18 mouse cellular contexts compared by ENCODE assay signal in the genomic region with DNA sequence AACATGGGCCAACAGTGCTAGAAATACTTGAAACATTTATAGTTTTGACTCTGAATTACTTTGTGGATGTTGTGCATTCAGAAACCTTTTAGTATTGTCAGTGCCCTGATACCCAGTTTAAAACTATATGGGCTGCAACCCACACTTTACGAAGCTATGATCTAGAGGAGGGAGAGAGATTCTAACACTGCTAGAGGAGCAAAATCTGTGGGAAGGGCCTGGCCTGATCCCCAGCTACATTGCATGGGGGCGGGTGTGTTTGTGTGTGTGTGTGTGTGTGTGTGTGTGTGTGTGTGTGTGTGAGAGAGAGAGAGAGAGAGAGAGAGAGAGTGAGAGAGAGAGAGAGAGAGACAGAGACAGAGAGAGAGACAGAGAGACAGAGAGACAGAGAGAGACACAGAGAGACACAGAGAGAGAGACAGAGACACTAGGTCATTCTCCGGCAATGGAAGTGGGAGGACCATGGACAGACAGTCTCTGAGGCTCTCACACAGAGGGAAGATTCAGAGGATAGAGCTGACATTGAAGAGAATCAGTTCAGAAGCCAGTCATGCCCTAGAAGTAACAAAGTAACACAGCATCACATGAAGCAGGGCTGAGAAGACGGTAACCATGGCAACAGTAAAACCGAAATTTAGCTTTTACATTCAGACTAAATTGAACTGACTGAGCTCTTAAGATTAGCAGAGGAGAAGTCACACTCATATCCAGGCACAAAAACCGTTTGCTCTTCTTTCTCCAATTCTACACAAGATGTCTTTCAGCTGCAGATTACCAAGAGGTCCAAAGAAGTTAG.
DNase-seq lines count a peak whose midpoint lies in the region; ATAC-seq lines count a peak whose summit lies in the region.
"Had no signal": no experiment of that assay in that cellular context is flagged by ENCODE, and none has a peak within 500 bp of the region (broad histone marks: within the 10 kb centered on the region; RNA-seq: fewer than 3 reads in every experiment).

No protein-coding gene starts in this region.

- no peaks in the 10 kb centered on the region for H3K27me3 ChIP-seq in forebrain, embryonic 15.5 days
- no peaks in the 10 kb centered on the region for H3K27me3 ChIP-seq in forebrain, embryonic 11.5 days (ENCODE audit: control insufficient read depth, insufficient read depth, low read length)
- H3K27me3 ChIP-seq: limb, embryonic 13.5 days; neural tube, embryonic 13.5 days; stomach, embryonic 15.5 days had no signal

- peak overlapping the region; percentile 60 for H3K27ac ChIP-seq in forebrain, embryonic 15.5 days (replicated peaks)
- no peak overlapping the region for H3K27ac ChIP-seq in forebrain, embryonic 11.5 days (ENCODE audit: low read depth, low read length)
- H3K27ac ChIP-seq: limb, embryonic 13.5 days; liver, embryonic 14.5 days; neural tube, embryonic 13.5 days; stomach, embryonic 15.5 days had no signal

- no peaks in the 10 kb centered on the region for H3K9me3 ChIP-seq in forebrain, embryonic 15.5 days
- H3K9me3 ChIP-seq in forebrain, embryonic 11.5 days (ENCODE audit: control insufficient read depth, low read length): no peaks in the 10 kb centered on the region
- H3K9me3 ChIP-seq: limb, embryonic 13.5 days; neural tube, embryonic 13.5 days; stomach, embryonic 15.5 days had no signal

- H3K4me1 ChIP-seq in forebrain, embryonic 15.5 days: peaks cover 11% of the 10 kb centered on the region
- H3K4me1 ChIP-seq in forebrain, embryonic 11.5 days (replicated peaks; ENCODE audit: control insufficient read depth, insufficient read depth, low read length): no peaks in the 10 kb centered on the region
- H3K4me1 ChIP-seq: limb, embryonic 13.5 days; stomach, embryonic 15.5 days had no signal

- WGBS in forebrain, embryonic 15.5 days: 70% methylated on average over 6 of the region's 6 CpGs
- 86% methylated on average over 6 of the region's 6 CpGs for WGBS in forebrain, embryonic 11.5 days

- H3K4me2 ChIP-seq in forebrain, embryonic 15.5 days (replicated peaks): no peak overlapping the region
- no peak overlapping the region for H3K4me2 ChIP-seq in forebrain, embryonic 11.5 days (ENCODE audit: low read depth, low read length, severe bottlenecking)
- H3K4me2 ChIP-seq: limb, embryonic 13.5 days; neural tube, embryonic 13.5 days; stomach, embryonic 15.5 days had no signal

- no peak overlapping the region for H3K4me3 ChIP-seq in forebrain, embryonic 15.5 days
- no peak overlapping the region for H3K4me3 ChIP-seq in forebrain, embryonic 11.5 days (ENCODE audit: low read depth, low read length)
- H3K4me3 ChIP-seq: limb, embryonic 13.5 days; neural tube, embryonic 13.5 days; stomach, embryonic 15.5 days had no signal

- no peak overlapping the region for H3K9ac ChIP-seq in forebrain, embryonic 15.5 days (replicated peaks)
- no peak overlapping the region for H3K9ac ChIP-seq in forebrain, embryonic 11.5 days (ENCODE audit: low read length)
- H3K9ac ChIP-seq: limb, embryonic 13.5 days; liver, embryonic 14.5 days; neural tube, embryonic 13.5 days; stomach, embryonic 15.5 days had no signal

- no peak for DNase-seq in forebrain, embryonic 11.5 days (ENCODE audit: low spot score)
- peak; percentile 55 for DNase-seq in left cerebral cortex, adult 11 months (ENCODE audit: low spot score)
- no peak for DNase-seq in left cerebral cortex, adult 8-10 months (ENCODE audit: low spot score in 2 of 2)
- peak; percentile 24 for DNase-seq in testis, postnatal 14 days (ENCODE audit: low spot score)
- DNase-seq in testis, postnatal 10 days (ENCODE audit: low spot score): no peak
- peak; percentile 89 for DNase-seq in telencephalon, adult 2 months (ENCODE audit: low read depth, low spot score)
- DNase-seq in adrenal gland, postnatal 25 days: no peak
- DNase-seq: adrenal gland, postnatal 10 days; cerebellum, adult 9-10 months; gastrocnemius, postnatal 14 days; kidney, adult 2 months; kidney, postnatal 25 days; thymus, postnatal 14 days had no signal

- ATAC-seq in forebrain, embryonic 15.5 days (replicated peaks): peak; percentile 80
- no peak for ATAC-seq in forebrain, embryonic 11.5 days (replicated peaks; ENCODE audit: low FRiP score)

- no peaks in the 10 kb centered on the region for H3K36me3 ChIP-seq in forebrain, embryonic 15.5 days
- H3K36me3 ChIP-seq in forebrain, embryonic 11.5 days (ENCODE audit: control insufficient read depth, insufficient read depth, low read length): no peaks in the 10 kb centered on the region
- H3K36me3 ChIP-seq: limb, embryonic 13.5 days; neural tube, embryonic 13.5 days; stomach, embryonic 15.5 days had no signal

Comparison
In these comparisons a context has a peak if more than half of its experiments do, and no peak if none do; other contexts are left out.
1. DNase-seq: peak in left cerebral cortex, adult 11 months (single experiment), testis, postnatal 14 days (single experiment) and telencephalon, adult 2 months (single experiment); none in forebrain, embryonic 11.5 days (single experiment), left cerebral cortex, adult 8-10 months (0 of 2), testis, postnatal 10 days (single experiment) and adrenal gland, postnatal 25 days (single experiment).